Mouse (Mus musculus) frontal cortex, adult 2 months (tissue): ENCODE results near the gene Inip. TPM values are rescaled to one million over a fixed set of nuclear protein-coding genes. Genes with fewer than 3 reads are reported as not detected.

Source experiments
- DNase-seq, 2 experiments: peaks; one replicate each; pipeline ENCODE4 v3.0.0; 2022; ENCODE audit warnings: low spot score in 1 of 2; ENCODE audit errors: extremely low spot score in 1 of 2
- polyA plus RNA-seq: library from polyadenylated mRNA; depleted of rRNA; stranded (reverse); fragments of >200 nt; gene quantifications from 2 replicates; pipeline ENCODE4 v1.2.3, GENCODE M21; 2012; rRNA removed

Gene Inip
- polyA plus RNA-seq, 1 experiment = 20.8 TPM

DNA sequence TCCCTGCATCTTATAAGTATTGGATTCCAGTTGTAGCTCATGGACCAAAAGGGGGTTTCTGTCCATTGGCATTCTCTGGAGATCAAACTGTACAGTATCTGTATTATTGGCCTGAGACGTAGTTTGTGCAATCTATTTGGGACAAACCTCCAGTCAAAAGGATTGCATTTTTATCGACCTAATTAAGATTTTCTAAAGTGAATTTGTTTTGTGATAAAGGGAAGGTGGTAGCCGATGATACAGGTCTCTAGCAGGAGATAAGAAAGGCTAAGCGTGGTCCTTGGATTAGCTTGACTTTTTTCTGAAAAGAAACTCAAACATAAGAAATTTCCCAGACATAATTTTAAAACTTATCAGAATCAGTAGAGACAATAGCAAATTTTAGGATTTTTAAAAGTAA is 75.8 kb downstream of the Inip start:
- DNase-seq = no peak

DNA sequence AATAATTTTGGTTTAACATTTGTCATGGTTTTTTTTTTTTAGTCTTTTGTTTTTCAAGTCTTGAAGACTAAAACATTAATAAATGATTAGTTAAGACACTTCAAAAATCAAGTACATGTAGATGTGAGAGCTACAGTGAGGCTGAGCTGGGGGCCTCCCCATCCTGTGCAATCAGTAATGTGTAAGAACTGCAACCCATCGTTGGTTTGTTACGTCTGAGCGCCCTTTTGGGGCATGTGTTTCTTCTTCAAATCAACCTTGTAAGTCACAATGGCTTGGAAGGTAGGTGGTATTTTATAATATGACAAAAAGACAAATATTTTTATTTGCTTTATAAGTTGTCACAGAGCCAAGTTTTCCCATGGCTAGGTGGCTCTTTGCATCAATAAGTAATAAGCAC is 79.6 kb downstream of the Inip start:
- no peak for DNase-seq

Other genes starting within 250 kb of the Inip start
- gene Hsdl2, start 220.0 kb downstream of the Inip start, polyA plus RNA-seq = 38.1 and 41.5 TPM in 2 replicates
- 8.5 and 9.9 TPM in 2 replicates for gene E130308A19Rik, start 175.4 kb downstream of the Inip start, polyA plus RNA-seq
- gene Snx30, start 4.3 kb upstream of the Inip start, polyA plus RNA-seq = 11.9 and 13.0 TPM in 2 replicates
- not detected in 2 replicates for gene Slc46a2, start 113.5 kb upstream of the Inip start, polyA plus RNA-seq
- gene Mup4, start 159.1 kb upstream of the Inip start, polyA plus RNA-seq = not detected in 2 replicates
- gene Mup6, start 162.7 kb upstream of the Inip start, polyA plus RNA-seq = not detected in 2 replicates